Mouse (Mus musculus) B cell, adult 2 months (primary cell): ENCODE measurements around the gene 4930558K02Rik.
A peak's percentile ranks its signal among the peaks of the same experiment; 100 is the strongest.

Experiments
- DNase-seq, 2 experiments: peaks; one replicate each; pipeline ENCODE4 v3.0.0; 2022

The 4930558K02Rik gene

DNA sequence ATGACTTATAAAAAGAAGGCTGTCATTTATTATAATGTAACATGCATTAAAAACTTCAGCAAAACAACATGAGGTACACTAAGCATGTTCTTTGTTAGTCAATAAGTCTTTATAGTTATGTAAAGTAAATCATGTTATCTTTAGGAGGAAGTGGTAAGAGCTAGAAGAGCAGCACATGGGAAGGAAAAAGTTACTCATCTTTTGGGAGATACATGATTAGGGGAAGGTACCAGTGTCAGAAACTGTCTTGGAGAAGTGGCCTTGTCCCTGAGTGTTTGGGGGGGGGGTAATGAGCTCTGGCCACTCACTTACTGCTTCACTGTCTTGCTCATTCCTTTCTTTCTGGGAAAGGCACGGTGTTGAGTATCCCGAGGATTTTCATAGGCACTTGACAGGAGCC, 37.4 kb downstream of the 4930558K02Rik start:
- no peak for DNase-seq

- no peak for DNase-seq
Observed at GRCm38 (mm10) chr1:161932286-161932685, 47.1 kb downstream of the 4930558K02Rik start.

- DNase-seq: no peak
Observed at GRCm38 (mm10) chr1:161931817-161932216, 47.6 kb downstream of the 4930558K02Rik start.

GRCm38 (mm10) chr1:161931313-161931712, 48.1 kb downstream of the 4930558K02Rik start:
- DNase-seq: no peak

GRCm38 (mm10) chr1:161927976-161928375, 51.5 kb downstream of the 4930558K02Rik start:
- no peak for DNase-seq

DNA sequence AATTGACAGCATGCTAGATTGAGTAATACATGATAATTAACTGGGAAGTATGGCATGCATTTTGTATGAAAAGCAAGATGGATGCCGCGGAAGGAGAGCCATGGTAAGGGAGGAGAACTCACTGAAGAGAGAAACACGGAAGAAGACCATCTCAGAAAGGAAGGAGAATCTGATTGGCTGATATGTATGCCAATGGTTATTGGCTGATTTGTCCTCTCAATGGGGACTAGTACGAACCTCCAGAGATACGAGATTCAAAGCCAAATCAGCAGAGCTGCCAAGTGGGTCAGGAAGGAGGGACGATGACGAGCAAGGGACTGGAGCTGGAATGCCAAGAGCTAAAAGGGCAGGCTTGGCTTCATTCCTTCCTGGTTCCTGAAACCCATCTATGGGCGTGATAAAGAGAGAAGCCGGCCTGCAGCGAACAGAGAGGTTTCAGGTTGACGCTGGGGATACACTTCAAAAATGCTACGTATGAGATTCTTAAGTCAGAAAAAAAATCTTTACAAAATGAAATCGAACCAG, 54.1 kb downstream of the 4930558K02Rik start:
- DNase-seq: no peak

GRCm38 (mm10) chr1:161924321-161924720, 55.1 kb downstream of the 4930558K02Rik start:
- DNase-seq: no peak

- DNase-seq: peak; percentile 28 to 41
Observed at GRCm38 (mm10) chr1:161921928-161922327, 57.5 kb downstream of the 4930558K02Rik start.

- DNase-seq: no peak
Observed at GRCm38 (mm10) chr1:161920475-161921454, 58.7 kb downstream of the 4930558K02Rik start.

GRCm38 (mm10) chr1:161919594-161919993, 59.8 kb downstream of the 4930558K02Rik start:
- DNase-seq: no peak

- DNase-seq: no peak
Observed at GRCm38 (mm10) chr1:161918682-161919372, 60.6 kb downstream of the 4930558K02Rik start.

- DNase-seq: no peak
Observed at GRCm38 (mm10) chr1:161917940-161918484, 61.4 kb downstream of the 4930558K02Rik start.

GRCm38 (mm10) chr1:161916036-161916435, 63.4 kb downstream of the 4930558K02Rik start:
- no peak for DNase-seq

DNA sequence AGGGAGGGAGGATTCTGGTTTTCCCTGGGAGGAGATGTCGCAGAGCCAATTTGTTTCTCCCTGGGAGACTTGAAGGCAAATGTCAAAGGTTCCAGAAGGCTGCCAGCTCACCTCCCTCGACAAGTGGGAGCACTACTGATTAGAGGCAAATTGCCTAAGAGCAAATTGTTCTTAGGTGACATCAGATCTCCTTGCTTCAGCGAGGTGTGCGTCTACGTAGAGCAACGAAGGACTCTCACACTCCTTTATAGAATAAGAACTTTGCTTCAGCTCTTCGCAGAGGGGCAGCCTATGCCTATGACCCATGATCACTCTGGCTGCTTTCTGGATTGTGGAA, 65.8 kb downstream of the 4930558K02Rik start:
- no peak for DNase-seq

GRCm38 (mm10) chr1:161912940-161913647, 66.3 kb downstream of the 4930558K02Rik start:
- DNase-seq: no peak

GRCm38 (mm10) chr1:161909074-161909473, 70.4 kb downstream of the 4930558K02Rik start:
- no peak for DNase-seq

GRCm38 (mm10) chr1:161907795-161908457, 71.5 kb downstream of the 4930558K02Rik start:
- no peak for DNase-seq

DNA sequence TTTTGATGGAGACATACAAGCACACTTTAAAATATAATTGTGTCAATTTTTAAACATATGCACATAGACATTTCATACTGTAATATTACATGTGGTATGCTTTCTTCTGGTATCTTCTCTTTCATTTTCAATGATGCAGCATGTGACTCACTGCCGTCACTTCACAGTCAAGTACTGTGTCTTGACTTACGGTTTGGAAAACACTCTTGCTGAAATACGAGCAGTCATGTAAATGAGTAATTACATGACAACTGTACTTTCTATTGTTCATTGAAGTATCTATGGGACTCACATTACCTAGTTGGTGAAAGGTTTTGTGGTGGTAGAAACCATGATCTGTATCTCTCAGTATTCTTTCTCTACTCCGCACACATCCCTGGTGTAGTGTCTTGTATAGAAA, 72.3 kb downstream of the 4930558K02Rik start:
- no peak for DNase-seq

DNA sequence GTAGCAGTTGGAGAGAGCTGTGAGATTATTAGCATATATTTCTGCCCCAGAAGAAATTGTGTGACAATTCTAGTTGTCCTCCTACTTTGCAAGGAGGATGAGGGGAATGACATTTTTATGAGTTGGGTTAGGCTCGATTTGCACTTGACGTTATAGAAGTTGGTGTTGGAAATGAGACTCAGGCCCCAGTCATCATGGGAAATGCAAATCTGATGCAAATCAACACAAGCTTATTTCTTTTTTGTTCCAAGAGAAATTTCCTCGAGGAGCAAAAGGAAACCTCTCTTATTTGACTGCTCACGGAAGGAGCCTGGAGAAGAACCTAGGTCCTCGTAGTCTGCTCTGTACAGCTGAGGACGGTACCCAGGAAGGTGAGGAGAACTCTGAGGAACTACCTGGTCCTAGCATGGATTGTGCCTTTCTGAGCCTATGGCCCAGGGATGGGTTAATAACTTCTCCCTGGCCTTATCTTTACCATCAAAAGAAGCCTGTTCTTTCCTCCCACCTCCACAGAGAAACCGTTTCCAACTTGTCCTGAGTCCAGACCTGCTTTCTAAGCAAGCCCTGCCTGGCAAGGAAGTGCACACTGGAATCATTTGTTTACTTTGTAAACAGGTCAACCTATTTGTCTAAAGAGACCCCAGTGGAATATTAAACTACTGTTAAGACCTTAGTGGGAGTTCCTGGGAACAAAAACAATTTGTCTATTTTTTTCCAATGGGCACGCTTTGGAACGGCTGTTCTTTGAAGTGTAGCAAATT, 76.6 kb downstream of the 4930558K02Rik start:
- no peak for DNase-seq

GRCm38 (mm10) chr1:161900129-161900528, 79.3 kb downstream of the 4930558K02Rik start:
- peak in 1 of 2 experiments; percentile 30 for DNase-seq

GRCm38 (mm10) chr1:161897235-161897634, 82.2 kb downstream of the 4930558K02Rik start:
- DNase-seq: peak in 1 of 2 experiments; percentile 16
